Comparison of ENCODE assay signal across 16 mouse cellular contexts in the genomic region with DNA sequence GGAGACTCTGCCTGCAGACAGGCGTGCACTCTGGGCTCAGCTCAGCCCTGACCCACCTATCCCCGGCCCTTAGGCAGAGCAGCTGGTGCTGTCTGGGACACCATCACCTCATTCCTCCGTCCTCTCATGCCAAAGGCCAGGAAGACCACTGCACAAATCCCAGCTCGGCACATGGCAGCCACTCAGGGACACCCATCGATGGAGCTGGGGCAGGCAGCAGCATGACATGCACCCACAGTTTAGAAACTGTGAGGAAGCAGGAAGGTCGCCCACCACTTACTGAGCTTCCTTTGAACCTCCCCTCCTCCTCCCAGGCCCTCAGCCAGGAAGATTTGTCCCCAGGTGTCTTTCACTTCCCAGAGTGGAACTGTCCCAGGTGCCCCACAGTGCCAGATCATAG.
"Had no signal": no experiment of that assay in that cellular context is flagged by ENCODE, and none has a peak within 500 bp of the region (broad histone marks: within the 10 kb centered on the region; RNA-seq: fewer than 3 reads in every experiment).

No protein-coding gene starts in this region.

- H3K4me3 ChIP-seq: limb, embryonic 12.5 days; midbrain, embryonic 12.5 days; neural tube, embryonic 13.5 days had no signal

- H3K4me1 ChIP-seq: limb, embryonic 12.5 days; midbrain, embryonic 12.5 days; neural tube, embryonic 13.5 days had no signal

- H3K27ac ChIP-seq: kidney, postnatal 0 days; limb, embryonic 12.5 days; liver, embryonic 14.5 days; midbrain, embryonic 12.5 days; neural tube, embryonic 13.5 days had no signal

- H3K27me3 ChIP-seq: limb, embryonic 12.5 days; midbrain, embryonic 12.5 days; neural tube, embryonic 13.5 days had no signal

- ATAC-seq: midbrain, embryonic 16.5 days had no signal

- H3K9me3 ChIP-seq: limb, embryonic 12.5 days; midbrain, embryonic 12.5 days; neural tube, embryonic 13.5 days had no signal

- H3K9ac ChIP-seq: limb, embryonic 12.5 days; liver, embryonic 14.5 days; midbrain, embryonic 12.5 days; neural tube, embryonic 13.5 days had no signal

- H3K4me2 ChIP-seq: limb, embryonic 12.5 days; midbrain, embryonic 12.5 days; neural tube, embryonic 13.5 days had no signal

- DNase-seq: kidney, postnatal 36 days; layer of hippocampus, adult 9-11 months; layer of hippocampus, postnatal 36 days; liver; lung, adult 18-20 months; retina, postnatal 1 day; right cerebral cortex, postnatal 4 days; spleen, adult 18-20 months; thymus, adult 18-20 months; thymus, postnatal 14 days had no signal
